Mouse (Mus musculus) ovary, adult 2 months (tissue): ENCODE data around the gene Rnf41. TPM values are rescaled to one million over a fixed set of nuclear protein-coding genes. Genes with fewer than 3 reads are reported as not detected.

Source experiments
- polyA plus RNA-seq: library from polyadenylated mRNA; depleted of rRNA; stranded (reverse); fragments of >200 nt; gene quantifications from 2 replicates; pipeline ENCODE4 v1.2.3, GENCODE M21; 2012; rRNA removed

Gene Rnf41
- 50.0 and 57.7 TPM in 2 replicates for polyA plus RNA-seq

GRCm38 (mm10) chr10:128411211-128412054, at the start of gene Rnf41, which contains the start of gene Nabp2:
Gene Rnf41, plus strand, starts transcription at chr10:128411657.
Gene Nabp2, minus strand, starts transcription at chr10:128411492.

GRCm38 (mm10) chr10:128368402-128369217, 42.8 kb upstream of the Rnf41 start, which contains the start of gene Coq10a:
Gene Coq10a, minus strand, starts transcription at chr10:128368997.

GRCm38 (mm10) chr10:128376455-128377211, 34.8 kb upstream of the Rnf41 start, which contains the start of gene Ankrd52:
Gene Ankrd52, plus strand, starts transcription at chr10:128377115.

GRCm38 (mm10) chr10:128401056-128401455, 10.4 kb upstream of the Rnf41 start, which contains the start of gene Slc39a5:
Gene Slc39a5, minus strand, starts transcription at chr10:128401229.

GRCm38 (mm10) chr10:128458719-128459408, 47.4 kb downstream of the Rnf41 start, which contains the start of gene Smarcc2:
Gene Smarcc2, plus strand, starts transcription at chr10:128459248.

Other genes with a start within 250 kb of the Rnf41 start
- gene Rbms2, start 231.4 kb upstream of the Rnf41 start, polyA plus RNA-seq = 138 and 141 TPM in 2 replicates
- gene Gls2, start 217.2 kb upstream of the Rnf41 start, polyA plus RNA-seq = 5.7 TPM in 2 replicates
- gene Spryd4, start 199.8 kb upstream of the Rnf41 start, polyA plus RNA-seq = 10.6 and 15.3 TPM in 2 replicates
- 0.12 TPM in 1 of 2 replicates, not detected in the other for gene Mip, start 185.8 kb upstream of the Rnf41 start, polyA plus RNA-seq
- 6.4 and 6.9 TPM in 2 replicates for gene Timeless, start 179.6 kb upstream of the Rnf41 start, polyA plus RNA-seq
- 0.11 and 0.21 TPM in 2 replicates for gene Apon, start 157.6 kb upstream of the Rnf41 start, polyA plus RNA-seq
- gene Apof, start 143.0 kb upstream of the Rnf41 start, polyA plus RNA-seq = 2.3 and 6.0 TPM in 2 replicates
- 28.9 and 36.7 TPM in 2 replicates for gene Stat2, start 141.1 kb upstream of the Rnf41 start, polyA plus RNA-seq
- gene Il23a, start 112.9 kb upstream of the Rnf41 start, polyA plus RNA-seq = 0.29 and 0.61 TPM in 2 replicates
- 24.5 and 31.2 TPM in 2 replicates for gene Pan2, start 108.3 kb upstream of the Rnf41 start, polyA plus RNA-seq
- gene Cnpy2, start 89.2 kb upstream of the Rnf41 start, polyA plus RNA-seq = 72.8 and 101 TPM in 2 replicates
- 177 and 181 TPM in 2 replicates for gene Cs, start 73.9 kb upstream of the Rnf41 start, polyA plus RNA-seq
- gene Coq10a, start 42.7 kb upstream of the Rnf41 start, polyA plus RNA-seq = 138 and 189 TPM in 2 replicates
- gene Ankrd52, start 34.5 kb upstream of the Rnf41 start, polyA plus RNA-seq = 54.4 and 59.6 TPM in 2 replicates
- gene Slc39a5, start 10.4 kb upstream of the Rnf41 start, polyA plus RNA-seq = 0.21 and 0.40 TPM in 2 replicates
- 19.7 and 26.6 TPM in 2 replicates for gene Nabp2, start 165 bp upstream of the Rnf41 start, polyA plus RNA-seq
- gene Smarcc2, start 47.6 kb downstream of the Rnf41 start, polyA plus RNA-seq = 130 and 148 TPM in 2 replicates
- 1,000 and 1,018 TPM in 2 replicates for gene Myl6, start 82.5 kb downstream of the Rnf41 start, polyA plus RNA-seq
- gene Myl6b, start 87.0 kb downstream of the Rnf41 start, polyA plus RNA-seq = 4.9 and 5.2 TPM in 2 replicates
- 72.6 and 73.1 TPM in 2 replicates for gene Esyt1, start 114.2 kb downstream of the Rnf41 start, polyA plus RNA-seq
- gene Zc3h10, start 136.1 kb downstream of the Rnf41 start, polyA plus RNA-seq = 18.0 and 21.1 TPM in 2 replicates
- gene Rpl41, start 137.6 kb downstream of the Rnf41 start, polyA plus RNA-seq = 2,417 and 2,489 TPM in 2 replicates
- gene Pa2g4, start 154.3 kb downstream of the Rnf41 start, polyA plus RNA-seq = 14.1 and 17.1 TPM in 2 replicates
- gene Erbb3, start 178.0 kb downstream of the Rnf41 start, polyA plus RNA-seq = 6.8 and 6.9 TPM in 2 replicates
- gene Rps26, start 215.1 kb downstream of the Rnf41 start, polyA plus RNA-seq = 1,277 and 1,434 TPM in 2 replicates
- gene Ikzf4, start 234.3 kb downstream of the Rnf41 start, polyA plus RNA-seq = 2.2 and 3.8 TPM in 2 replicates